Mouse (Mus musculus) neural tube, embryonic 14.5 days (tissue): ENCODE data around the gene Ppp1cc. TPM values are rescaled to one million over a fixed set of nuclear protein-coding genes. Genes with fewer than 3 reads are reported as not detected.

Experiments used
- ATAC-seq: fragments of 200-750 bp; cut with Nextera tagmentation; 2 replicates; pipeline ENCODE4 v1.8.0; 2017; ENCODE audit warnings: low read depth, mild to moderate bottlenecking, moderate TSS enrichment, moderate library complexity
- H3K27ac ChIP-seq: fragments of 300-500 bp; sonication (generic); 2 replicates; pipeline ENCODE4 v1.5.1; 2014; ENCODE audit warnings: low read depth, mild to moderate bottlenecking, control low read depth, low read length, moderate library complexity, mixed read lengths
- H3K27me3 ChIP-seq: fragments of 300-500 bp; sonication (generic); 2 replicates; pipeline ENCODE4 v1.6.1; 2014; ENCODE audit warnings: low read length; ENCODE audit not compliant: control insufficient read depth, insufficient read depth
- H3K36me3 ChIP-seq: fragments of 300-500 bp; sonication (generic); 2 replicates; pipeline ENCODE4 v1.6.1; 2014; ENCODE audit warnings: low read length, mixed read lengths; ENCODE audit not compliant: control insufficient read depth, insufficient read depth
- H3K4me1 ChIP-seq: fragments of 300-500 bp; sonication (generic); 2 replicates; pipeline ENCODE4 v1.6.1; 2014; ENCODE audit warnings: low read length; ENCODE audit not compliant: control insufficient read depth, insufficient read depth
- H3K4me2 ChIP-seq: fragments of 300-500 bp; sonication (generic); 2 replicates; pipeline ENCODE4 v1.6.1; 2014; ENCODE audit warnings: mild to moderate bottlenecking, low read depth, low read length, control low read depth
- H3K4me3 ChIP-seq: fragments of 300-500 bp; sonication (generic); 2 replicates; pipeline ENCODE4 v1.5.1; 2014; ENCODE audit warnings: low read depth, low read length, control low read depth, mixed read lengths
- H3K9ac ChIP-seq: fragments of 300-500 bp; sonication (generic); replicated peaks from 2 replicates; pipeline ENCODE4 v1.6.1; 2014; ENCODE audit warnings: low read depth, mild to moderate bottlenecking, control low read depth, low read length, mixed read lengths
- H3K9me3 ChIP-seq: fragments of 300-500 bp; sonication (generic); 2 replicates; pipeline ENCODE4 v1.6.1; 2016; ENCODE audit warnings: low read length; ENCODE audit not compliant: control insufficient read depth
- WGBS: fragments of 180-500 bp; shearing (Covaris S2); extraction: QIAGEN DNeasy Blood & Tissue Kit; methylation state at CpG from one replicate; pipeline ENCODE4 v1.1.7; 2014; 5-methylcytosine and 5-hydroxymethylcytosine counted together
- polyA plus RNA-seq: library from polyadenylated mRNA; unstranded; fragments of >200 nt; fragmentation: Nextera tagmentation; extraction: Ambion mirVana; gene quantifications from 2 replicates; pipeline ENCODE4 v1.2.1, GENCODE M21; 2014

The Ppp1cc gene
- polyA plus RNA-seq, 1 experiment from 2014 or later, result 202 TPM

GRCm38 (mm10) chr5:122191269-122192063, 33.4 kb downstream of the Ppp1cc start:
- no peaks in the 10 kb centered on the region for H3K4me1 ChIP-seq
- ATAC-seq, result no peak
- H3K27ac ChIP-seq, result no peak overlapping the region
- no peak overlapping the region for H3K9ac ChIP-seq
- H3K36me3 ChIP-seq, result no peaks in the 10 kb centered on the region
- H3K4me2 ChIP-seq, result no peak overlapping the region
- H3K9me3 ChIP-seq, result no peaks in the 10 kb centered on the region
- H3K27me3 ChIP-seq, result no peaks in the 10 kb centered on the region
- 65% methylated on average over 12 of the region's 12 CpGs for WGBS
- H3K4me3 ChIP-seq, result no peak overlapping the region

GRCm38 (mm10) chr5:122192347-122192746, 34.3 kb downstream of the Ppp1cc start:
- H3K4me3 ChIP-seq, result no peak overlapping the region
- ATAC-seq, result no peak
- H3K27me3 ChIP-seq, result no peaks in the 10 kb centered on the region
- no peak overlapping the region for H3K9ac ChIP-seq
- H3K36me3 ChIP-seq, result no peaks in the 10 kb centered on the region
- 65% methylated on average over 3 of the region's 4 CpGs for WGBS
- H3K4me1 ChIP-seq, result no peaks in the 10 kb centered on the region
- H3K4me2 ChIP-seq, result no peak overlapping the region
- H3K9me3 ChIP-seq, result no peaks in the 10 kb centered on the region
- no peak overlapping the region for H3K27ac ChIP-seq

GRCm38 (mm10) chr5:122200872-122201271, 42.8 kb downstream of the Ppp1cc start:
- Histone ChIP-seq H3K4me3 (no peak overlapping the region), H3K27me3 (no peaks in the 10 kb centered on the region), H3K4me2 (no peak overlapping the region), H3K27ac (no peak overlapping the region), H3K9me3 (no peaks in the 10 kb centered on the region), H3K36me3 (no peaks in the 10 kb centered on the region), H3K4me1 (no peaks in the 10 kb centered on the region), H3K9ac (no peak overlapping the region)
- no peak for ATAC-seq
- 95% methylated on average over 4 of the region's 4 CpGs for WGBS

GRCm38 (mm10) chr5:122201904-122202303, 43.8 kb downstream of the Ppp1cc start:
- whole genome bisulfite sequencing, result 94% methylated on average over 6 of the region's 6 CpGs

GRCm38 (mm10) chr5:122204180-122204579, 46.1 kb downstream of the Ppp1cc start:
- H3K4me3 ChIP-seq, result no peak overlapping the region
- no peaks in the 10 kb centered on the region for H3K9me3 ChIP-seq
- H3K36me3 ChIP-seq, result no peaks in the 10 kb centered on the region
- H3K9ac ChIP-seq, result no peak overlapping the region
- H3K4me1 ChIP-seq, result no peaks in the 10 kb centered on the region
- no peak for ATAC-seq
- no peak overlapping the region for H3K27ac ChIP-seq
- no peaks in the 10 kb centered on the region for H3K27me3 ChIP-seq
- 67% methylated on average over 2 of the region's 2 CpGs for WGBS
- H3K4me2 ChIP-seq, result no peak overlapping the region

More at GRCm38 (mm10) chr5:122201904-122202303, 43.8 kb downstream of the Ppp1cc start:
- Histone ChIP-seq H3K9ac (no peak overlapping the region), H3K4me1 (no peaks in the 10 kb centered on the region), H3K27me3 (no peaks in the 10 kb centered on the region), H3K36me3 (no peaks in the 10 kb centered on the region), H3K27ac (no peak overlapping the region), H3K4me3 (no peak overlapping the region), H3K9me3 (no peaks in the 10 kb centered on the region), H3K4me2 (no peak overlapping the region)
- no peak for ATAC-seq

- no peak within 1 kb of the TSS for H3K9ac ChIP-seq
- no peaks in the 10 kb centered on the region for H3K27me3 ChIP-seq
- peaks cover 5% of the 10 kb centered on the region; the same call in 1 of the 2 replicates for H3K4me1 ChIP-seq
- no peaks in the 10 kb centered on the region for H3K36me3 ChIP-seq
- no peak within 1 kb of the TSS for H3K4me3 ChIP-seq
- ATAC-seq, result no peak
- H3K27ac ChIP-seq, result no peak within 1 kb of the TSS
- WGBS, result 89% methylated on average over 4 of the region's 4 CpGs
- no peak within 1 kb of the TSS for H3K4me2 ChIP-seq
- no peaks in the 10 kb centered on the region for H3K9me3 ChIP-seq
Observed at GRCm38 (mm10) chr5:122206475-122206874, 48.4 kb downstream of the Ppp1cc start, which contains the start of gene Hvcn1. Gene Hvcn1 (plus strand): TSS chr5:122206804.

GRCm38 (mm10) chr5:122208909-122209308, 50.8 kb downstream of the Ppp1cc start:
- no peak overlapping the region for H3K9ac ChIP-seq
- H3K4me3 ChIP-seq, result no peak overlapping the region
- no peaks in the 10 kb centered on the region for H3K36me3 ChIP-seq
- no peak overlapping the region for H3K4me2 ChIP-seq
- no peak overlapping the region for H3K27ac ChIP-seq
- WGBS, result 52% methylated on average over 6 of the region's 6 CpGs
- H3K9me3 ChIP-seq, result no peaks in the 10 kb centered on the region
- H3K27me3 ChIP-seq, result no peaks in the 10 kb centered on the region
- ATAC-seq, result no peak
- H3K4me1 ChIP-seq, result peaks cover 5% of the 10 kb centered on the region; the same call in 1 of the 2 replicates

DNA sequence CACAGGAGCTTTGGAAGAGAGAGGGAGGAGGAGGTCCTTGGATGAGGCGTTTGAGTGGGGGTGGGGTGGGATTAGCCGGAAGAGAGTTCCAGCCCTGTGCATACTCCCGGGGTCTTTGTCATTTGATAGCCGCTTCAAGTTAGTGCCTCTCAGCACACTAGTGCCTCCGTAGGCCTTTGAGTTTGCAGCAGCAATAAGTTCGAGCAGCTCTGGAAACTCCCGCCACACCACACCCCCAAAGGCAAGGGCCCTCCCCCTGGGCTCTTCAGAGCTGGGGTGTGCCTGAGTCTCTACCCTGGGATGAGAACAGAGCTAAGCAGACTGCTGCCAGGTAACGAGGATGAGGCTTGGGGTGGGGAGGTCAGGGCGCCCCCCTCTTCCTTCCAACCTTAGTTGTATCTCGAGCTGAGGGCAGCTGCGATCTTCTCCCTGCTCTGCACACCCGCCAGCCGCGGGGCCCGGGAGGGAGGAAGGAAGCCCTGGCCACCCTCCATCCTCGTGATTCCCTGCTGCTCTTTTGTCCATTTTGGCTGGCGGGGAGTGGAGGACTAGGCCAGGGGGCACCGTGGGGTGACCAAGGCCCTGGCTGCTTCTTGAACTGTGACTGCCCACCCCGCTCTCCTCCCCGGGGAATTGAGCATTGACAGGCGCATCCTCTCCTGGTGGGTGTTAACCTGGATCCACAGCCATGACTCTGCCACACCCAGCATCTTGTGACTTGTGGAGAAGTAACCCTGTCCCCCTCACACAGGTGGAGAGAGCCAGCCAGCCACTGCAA, 51.7 kb downstream of the Ppp1cc start:
- ATAC-seq, result no peak; the same call in 1 of the 2 replicates
- Histone ChIP-seq H3K27me3 (no peaks in the 10 kb centered on the region), H3K4me3 (peak overlapping the region; percentile 5; the same call in 1 of the 2 replicates), H3K36me3 (no peaks in the 10 kb centered on the region), H3K27ac (no peak overlapping the region), H3K4me2 (peak overlapping the region; percentile 36), H3K4me1 (peaks cover 5% of the 10 kb centered on the region; the same call in 1 of the 2 replicates), H3K9ac (no peak overlapping the region), H3K9me3 (no peaks in the 10 kb centered on the region)
- 5% methylated on average over 17 of the region's 21 CpGs for WGBS

- no peaks in the 10 kb centered on the region for H3K27me3 ChIP-seq
- no peak overlapping the region for H3K4me3 ChIP-seq
- no peak overlapping the region for H3K9ac ChIP-seq
- H3K4me2 ChIP-seq, result no peak overlapping the region
- no peaks in the 10 kb centered on the region for H3K9me3 ChIP-seq
- WGBS, result 94% methylated on average over 8 of the region's 8 CpGs
- ATAC-seq, result no peak
- no peaks in the 10 kb centered on the region for H3K36me3 ChIP-seq
- H3K27ac ChIP-seq, result no peak overlapping the region
- peaks cover 5% of the 10 kb centered on the region; the same call in 1 of the 2 replicates for H3K4me1 ChIP-seq
Observed at GRCm38 (mm10) chr5:122210890-122211289, 52.8 kb downstream of the Ppp1cc start.
